Mouse (Mus musculus) myocyte (in vitro differentiated cells): ENCODE measurements around the gene Sdsl.

Experiments used
- CEBPB ChIP-seq: IDR thresholded peaks from 2 replicates; pipeline ENCODE4 v1.6.1; 2011; ENCODE audit warnings: mild to moderate bottlenecking, moderate library complexity; ENCODE audit not compliant: poor library complexity, insufficient read depth, severe bottlenecking
- E2F4 ChIP-seq: IDR thresholded peaks from one replicate; pipeline ENCODE4 v1.6.1; 2011; ENCODE audit warnings: mild to moderate bottlenecking, control low read depth, moderate library complexity; ENCODE audit not compliant: insufficient read depth
- MAX ChIP-seq: IDR thresholded peaks from one replicate; pipeline ENCODE4 v1.6.1; 2011; ENCODE audit warnings: low read depth, mild to moderate bottlenecking, control low read depth
- MYOD1 ChIP-seq, 3 experiments: IDR thresholded peaks; one replicate each; pipeline ENCODE4 v1.6.1; 2011; ENCODE audit warnings: control low read depth in 2 of 3, low read depth in 2 of 3, mild to moderate bottlenecking in 2 of 3, moderate library complexity in 1 of 3; ENCODE audit not compliant: insufficient read length in 2 of 3, control insufficient read depth in 1 of 3
- POLR2A ChIP-seq: IDR thresholded peaks from one replicate; pipeline ENCODE4 v1.6.1; 2011; ENCODE audit warnings: low read depth, mild to moderate bottlenecking, control low read depth, moderate library complexity; ENCODE audit not compliant: insufficient read length
- POLR2AphosphoS2 ChIP-seq: IDR thresholded peaks from one replicate; pipeline ENCODE4 v1.6.1; 2011; ENCODE audit warnings: low read depth, control low read depth; ENCODE audit not compliant: insufficient read length
- SRF ChIP-seq: IDR thresholded peaks from one replicate; pipeline ENCODE4 v1.6.1; 2011; ENCODE audit warnings: low read depth; ENCODE audit not compliant: control insufficient read depth, insufficient read length
- TCF12 ChIP-seq: IDR thresholded peaks from one replicate; pipeline ENCODE4 v1.6.1; 2011; ENCODE audit warnings: mild to moderate bottlenecking, control low read depth; ENCODE audit not compliant: poor library complexity, insufficient read depth, severe bottlenecking
- TCF3 ChIP-seq: IDR thresholded peaks from one replicate; pipeline ENCODE4 v1.6.1; 2011; ENCODE audit warnings: low read depth, control low read depth; ENCODE audit not compliant: insufficient read length
- USF1 ChIP-seq: IDR thresholded peaks from one replicate; pipeline ENCODE4 v1.6.1; 2011; ENCODE audit warnings: low read depth, mild to moderate bottlenecking, control low read depth, moderate library complexity

- TF ChIP-seq POLR2AphosphoS2 (no peak), SRF (no peak), E2F4 (no peak), POLR2A (no peak), TCF3 (no peak), TCF12 (no peak), MYOD1 (IDR thresholded peaks at IDR 0.05; ENCODE audit: control insufficient read depth in 1 of 3, insufficient read length in 2 of 3, low read depth in 2 of 3) (no peak), CEBPB (no peak), USF1 (no peak), MAX (no peak)
Observed at GRCm38 (mm10) chr5:120456253-120456652, 16.4 kb downstream of the Sdsl start.
